Mouse (Mus musculus) kidney, embryonic 16.5 days (tissue): ENCODE measurements around the gene Ggct. TPM values are rescaled to one million over a fixed set of nuclear protein-coding genes. Genes with fewer than 3 reads are reported as not detected.

ENCODE experiments used
- ATAC-seq: fragments of 200-750 bp; cut with Nextera tagmentation; 2 replicates; pipeline ENCODE4 v1.8.0; 2017; ENCODE audit warnings: moderate TSS enrichment; ENCODE audit not compliant: low FRiP score, low TSS enrichment
- H3K27ac ChIP-seq: fragments of 300-500 bp; sonication (generic); 2 replicates; pipeline ENCODE4 v1.5.1; 2014; ENCODE audit warnings: low read length
- H3K27me3 ChIP-seq: fragments of 300-500 bp; sonication (generic); 2 replicates; pipeline ENCODE4 v1.6.1; 2014; ENCODE audit warnings: low read length, control low read depth, mixed read lengths; ENCODE audit not compliant: insufficient read depth
- H3K36me3 ChIP-seq: fragments of 300-500 bp; sonication (generic); 2 replicates; pipeline ENCODE4 v1.6.1; 2014; ENCODE audit warnings: low read length, control low read depth, mixed read lengths; ENCODE audit not compliant: insufficient read depth
- H3K4me1 ChIP-seq: fragments of 300-500 bp; sonication (generic); 2 replicates; pipeline ENCODE4 v1.6.1; 2014; ENCODE audit warnings: low read length, control low read depth, mixed read lengths; ENCODE audit not compliant: insufficient read depth
- H3K4me2 ChIP-seq: fragments of 300-500 bp; sonication (generic); replicated peaks from 2 replicates; pipeline ENCODE4 v1.6.1; 2014; ENCODE audit warnings: low read depth, low read length
- H3K4me3 ChIP-seq: fragments of 300-500 bp; sonication (generic); 2 replicates; pipeline ENCODE4 v1.5.1; 2014; ENCODE audit warnings: mild to moderate bottlenecking, low read length
- H3K9ac ChIP-seq: fragments of 300-500 bp; sonication (generic); replicated peaks from 2 replicates; pipeline ENCODE4 v1.6.1; 2014; ENCODE audit warnings: low read length
- H3K9me3 ChIP-seq: fragments of 300-500 bp; sonication (generic); 2 replicates; pipeline ENCODE4 v1.6.1; 2016; ENCODE audit warnings: low read length, control low read depth
- WGBS: fragments of 180-500 bp; shearing (Covaris S2); extraction: QIAGEN DNeasy Blood & Tissue Kit; methylation state at CpG from one replicate; pipeline ENCODE4 v1.1.7; 2014; 5-methylcytosine and 5-hydroxymethylcytosine counted together
- polyA plus RNA-seq: library from polyadenylated mRNA; unstranded; fragments of >200 nt; fragmentation: Nextera tagmentation; extraction: Ambion mirVana; gene quantifications from 2 replicates; pipeline ENCODE4 v1.2.1, GENCODE M21; 2015

Ggct gene
- polyA plus RNA-seq, 1 experiment from 2014 or later: 9.8 TPM

- H3K4me1 ChIP-seq: no peaks in the 10 kb centered on the region
- H3K4me2 ChIP-seq: no peak overlapping the region
- H3K27me3 ChIP-seq: no peaks in the 10 kb centered on the region
- H3K4me3 ChIP-seq: no peak overlapping the region
- no peak for ATAC-seq
- H3K36me3 ChIP-seq: no peaks in the 10 kb centered on the region
- H3K9me3 ChIP-seq: no peaks in the 10 kb centered on the region
- 73% methylated on average over 4 of the region's 4 CpGs for WGBS
- no peak overlapping the region for H3K9ac ChIP-seq
- H3K27ac ChIP-seq: no peak overlapping the region
These were observed 8.6 kb upstream of the Ggct start for GRCm38 (mm10) chr6:55001320-55001719.

DNA sequence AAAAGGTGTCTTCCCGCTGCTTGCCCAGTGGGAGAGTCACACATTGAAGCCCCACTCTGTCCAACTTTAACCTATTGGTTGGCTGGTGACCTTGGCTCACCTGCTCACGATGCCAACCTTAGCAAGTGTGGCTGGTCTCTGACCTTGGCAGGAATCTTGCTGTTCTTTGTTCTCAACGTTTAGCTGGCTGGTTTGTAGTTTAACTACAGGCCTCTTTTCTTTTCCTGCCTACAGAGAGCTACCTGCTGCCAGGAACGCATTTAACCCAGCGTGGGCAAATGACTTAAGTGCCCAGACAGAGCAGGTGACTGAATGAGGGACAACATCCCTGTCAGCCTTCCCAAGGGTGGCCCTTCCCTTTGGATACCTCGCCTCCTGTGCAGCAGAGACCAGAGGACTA lies 5.0 kb upstream of the Ggct start:
- ATAC-seq: no peak
- WGBS: 74% methylated on average over 6 of the region's 6 CpGs

GRCm38 (mm10) chr6:54996361-54996760 lies 3.6 kb upstream of the Ggct start:
- Histone ChIP-seq H3K9ac (no peak overlapping the region), H3K4me2 (no peak overlapping the region), H3K9me3 (no peaks in the 10 kb centered on the region), H3K4me3 (no peak overlapping the region), H3K27me3 (no peaks in the 10 kb centered on the region), H3K36me3 (no peaks in the 10 kb centered on the region), H3K27ac (no peak overlapping the region), H3K4me1 (peaks cover 6% of the 10 kb centered on the region; the same call in 1 of the 2 replicates)
- 92% methylated on average over 3 of the region's 3 CpGs for WGBS
- ATAC-seq: no peak

More for the DNA sequence above, 5.0 kb upstream of the Ggct start:
- Histone ChIP-seq H3K4me1 (0 out of 2 replicates have a peak, but pooled peaks cover 3% of the 10 kb centered on the region), H3K36me3 (no peaks in the 10 kb centered on the region), H3K27ac (no peak overlapping the region), H3K27me3 (no peaks in the 10 kb centered on the region), H3K9me3 (no peaks in the 10 kb centered on the region), H3K9ac (no peak overlapping the region), H3K4me3 (no peak overlapping the region), H3K4me2 (no peak overlapping the region)

- H3K36me3 ChIP-seq: no peaks in the 10 kb centered on the region
- peak overlapping the region; percentile 87 for H3K4me2 ChIP-seq
- H3K9ac ChIP-seq: peak overlapping the region; percentile 61
- H3K4me1 ChIP-seq: peaks cover 6% of the 10 kb centered on the region; the same call in 1 of the 2 replicates
- no peaks in the 10 kb centered on the region for H3K27me3 ChIP-seq
- WGBS: 3% methylated on average over 7 of the region's 7 CpGs
- H3K27ac ChIP-seq: peak overlapping the region; percentile 22; the same call in 1 of the 2 replicates
- no peaks in the 10 kb centered on the region for H3K9me3 ChIP-seq
- H3K4me3 ChIP-seq: peak overlapping the region; percentile 50
- no peak for ATAC-seq
These were observed 609 bp downstream of the Ggct start for GRCm38 (mm10) chr6:54992141-54992540.

GRCm38 (mm10) chr6:54991189-54991588 lies 1.6 kb downstream of the Ggct start:
- Histone ChIP-seq H3K4me1 (peaks cover 6% of the 10 kb centered on the region; the same call in 1 of the 2 replicates), H3K4me2 (no peak overlapping the region), H3K27me3 (no peaks in the 10 kb centered on the region), H3K4me3 (no peak overlapping the region), H3K9ac (no peak overlapping the region), H3K27ac (no peak overlapping the region), H3K36me3 (no peaks in the 10 kb centered on the region), H3K9me3 (no peaks in the 10 kb centered on the region)
- no peak for ATAC-seq
- WGBS: 91% methylated on average over 2 of the region's 2 CpGs

GRCm38 (mm10) chr6:54988141-54988540 lies 4.6 kb downstream of the Ggct start:
- H3K36me3 ChIP-seq: no peaks in the 10 kb centered on the region
- peaks cover 4% of the 10 kb centered on the region; the same call in 1 of the 2 replicates for H3K4me1 ChIP-seq
- ATAC-seq: no peak
- no peak overlapping the region for H3K9ac ChIP-seq
- no peak overlapping the region for H3K4me2 ChIP-seq
- no peak overlapping the region for H3K4me3 ChIP-seq
- 89% methylated on average over 6 of the region's 6 CpGs for WGBS
- no peaks in the 10 kb centered on the region for H3K27me3 ChIP-seq
- H3K9me3 ChIP-seq: no peaks in the 10 kb centered on the region
- no peak overlapping the region for H3K27ac ChIP-seq

GRCm38 (mm10) chr6:54984096-54984495 lies 8.7 kb downstream of the Ggct start:
- WGBS: 91% methylated on average over 8 of the region's 8 CpGs
- Histone ChIP-seq H3K4me1 (no peaks in the 10 kb centered on the region), H3K9me3 (peaks cover 2% of the 10 kb centered on the region), H3K4me3 (no peak overlapping the region), H3K9ac (no peak overlapping the region), H3K4me2 (no peak overlapping the region), H3K27me3 (no peaks in the 10 kb centered on the region), H3K36me3 (no peaks in the 10 kb centered on the region), H3K27ac (no peak overlapping the region)
- no peak for ATAC-seq

DNA sequence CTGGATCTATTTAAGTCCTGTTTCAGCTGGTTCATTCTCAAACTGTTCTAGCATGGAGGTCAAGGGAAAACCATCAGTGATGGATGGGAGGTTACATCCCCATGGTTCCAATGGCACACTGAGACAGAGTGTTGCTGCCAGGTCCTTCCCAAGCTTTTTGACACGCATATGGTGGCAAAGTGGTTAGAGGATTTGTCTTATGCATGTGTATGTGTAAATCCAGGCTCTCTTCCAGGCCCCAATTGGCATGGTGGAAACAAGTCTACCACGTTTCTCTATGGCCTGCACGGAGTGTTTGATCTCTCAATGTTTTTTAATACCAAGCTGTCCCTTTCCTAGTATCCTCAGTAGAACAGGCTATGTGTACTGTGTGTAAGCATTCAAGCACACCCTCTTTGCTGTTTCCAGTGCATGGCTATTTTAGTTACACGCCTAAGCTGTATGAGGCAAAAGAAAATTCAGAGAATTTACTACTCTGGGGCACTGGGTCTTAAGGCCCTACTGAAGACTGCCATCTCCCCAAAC lies 9.2 kb downstream of the Ggct start:
- H3K9me3 ChIP-seq: peaks cover 2% of the 10 kb centered on the region
- H3K4me1 ChIP-seq: no peaks in the 10 kb centered on the region
- no peak overlapping the region for H3K9ac ChIP-seq
- H3K4me3 ChIP-seq: no peak overlapping the region
- no peak overlapping the region for H3K4me2 ChIP-seq
- ATAC-seq: no peak
- H3K27ac ChIP-seq: no peak overlapping the region
- 91% methylated on average over 4 of the region's 4 CpGs for WGBS
- H3K36me3 ChIP-seq: no peaks in the 10 kb centered on the region
- H3K27me3 ChIP-seq: no peaks in the 10 kb centered on the region

- WGBS: 96% methylated on average over 6 of the region's 6 CpGs
- ATAC-seq: no peak
- H3K9ac ChIP-seq: no peak overlapping the region
These were observed 13.3 kb downstream of the Ggct start for GRCm38 (mm10) chr6:54979426-54979825.

GRCm38 (mm10) chr6:54975616-54976015 lies 17.1 kb downstream of the Ggct start:
- peaks cover 8% of the 10 kb centered on the region for H3K4me1 ChIP-seq
- H3K4me3 ChIP-seq: no peak overlapping the region
- H3K27ac ChIP-seq: no peak overlapping the region
- H3K36me3 ChIP-seq: no peaks in the 10 kb centered on the region
- 71% methylated on average over 1 of the region's 1 CpGs for WGBS
- H3K27me3 ChIP-seq: peaks cover 13% of the 10 kb centered on the region
- no peak overlapping the region for H3K4me2 ChIP-seq
- ATAC-seq: no peak
- peaks cover 2% of the 10 kb centered on the region for H3K9me3 ChIP-seq
- no peak overlapping the region for H3K9ac ChIP-seq

More at GRCm38 (mm10) chr6:54979426-54979825, 13.3 kb downstream of the Ggct start:
- Histone ChIP-seq H3K9me3 (peaks cover 2% of the 10 kb centered on the region), H3K36me3 (no peaks in the 10 kb centered on the region), H3K4me1 (no peaks in the 10 kb centered on the region), H3K4me2 (no peak overlapping the region), H3K27ac (no peak overlapping the region), H3K27me3 (no peaks in the 10 kb centered on the region), H3K4me3 (no peak overlapping the region)
